Mouse (Mus musculus): Measurements from ENCODE around the gene Wnt4.

The Wnt4 gene

GRCm38 (mm10) chr4:137277166-137277513 lies at the start of gene Wnt4:
Wnt4 (plus strand) TSS chr4:137277489.
- DNase-seq (ENCODE audit: low read depth, low spot score), result no peak

- DNase-seq (ENCODE audit: low read depth, low spot score), result no peak
Observed at GRCm38 (mm10) chr4:137228566-137229115, 48.6 kb upstream of the Wnt4 start.

GRCm38 (mm10) chr4:137231494-137232470 lies 45.5 kb upstream of the Wnt4 start:
- no peak for DNase-seq (ENCODE audit: low read depth, low spot score)

GRCm38 (mm10) chr4:137233632-137234031 lies 43.7 kb upstream of the Wnt4 start:
- no peak for DNase-seq (ENCODE audit: low read depth, low spot score)

GRCm38 (mm10) chr4:137234444-137234843 lies 42.8 kb upstream of the Wnt4 start:
- DNase-seq (ENCODE audit: low read depth, low spot score), result no peak

GRCm38 (mm10) chr4:137235368-137235767 lies 41.9 kb upstream of the Wnt4 start:
- no peak for DNase-seq (ENCODE audit: low read depth, low spot score)

GRCm38 (mm10) chr4:137244883-137245282 lies 32.4 kb upstream of the Wnt4 start:
- DNase-seq (ENCODE audit: low read depth, low spot score), result no peak

GRCm38 (mm10) chr4:137250333-137250732 lies 27.0 kb upstream of the Wnt4 start:
- no peak for DNase-seq (ENCODE audit: low read depth, low spot score)

- DNase-seq (ENCODE audit: low read depth, low spot score), result no peak
Observed at GRCm38 (mm10) chr4:137250849-137251248, 26.4 kb upstream of the Wnt4 start.

- no peak for DNase-seq (ENCODE audit: low read depth, low spot score)
Observed at GRCm38 (mm10) chr4:137253601-137254000, 23.7 kb upstream of the Wnt4 start.

GRCm38 (mm10) chr4:137254206-137254976 lies 22.9 kb upstream of the Wnt4 start:
- no peak for DNase-seq (ENCODE audit: low read depth, low spot score)

- no peak for DNase-seq (ENCODE audit: low read depth, low spot score)
Observed at GRCm38 (mm10) chr4:137255568-137255967, 21.7 kb upstream of the Wnt4 start.

- DNase-seq (ENCODE audit: low read depth, low spot score), result no peak
Observed at GRCm38 (mm10) chr4:137261826-137262225, 15.5 kb upstream of the Wnt4 start.

- no peak for DNase-seq (ENCODE audit: low read depth, low spot score)
Observed at GRCm38 (mm10) chr4:137264066-137264465, 13.2 kb upstream of the Wnt4 start.

GRCm38 (mm10) chr4:137265116-137265515 lies 12.2 kb upstream of the Wnt4 start:
- DNase-seq (ENCODE audit: low read depth, low spot score), result no peak

GRCm38 (mm10) chr4:137268541-137268940 lies 8.7 kb upstream of the Wnt4 start:
- no peak for DNase-seq (ENCODE audit: low read depth, low spot score)

GRCm38 (mm10) chr4:137271856-137272255 lies 5.4 kb upstream of the Wnt4 start:
- no peak for DNase-seq (ENCODE audit: low read depth, low spot score)

GRCm38 (mm10) chr4:137274304-137274703 lies 3.0 kb upstream of the Wnt4 start:
- DNase-seq (ENCODE audit: low read depth, low spot score), result no peak

GRCm38 (mm10) chr4:137276443-137277165 lies 685 bp upstream of the Wnt4 start:
- no peak for DNase-seq (ENCODE audit: low read depth, low spot score)

- no peak for DNase-seq (ENCODE audit: low read depth, low spot score)
Observed at GRCm38 (mm10) chr4:137277600-137278143, 383 bp downstream of the Wnt4 start.
